Mouse (Mus musculus): Measurements from ENCODE around the gene Grap.
A peak's percentile ranks its signal among the peaks of the same experiment; 100 is the strongest.

The Grap gene

DNA sequence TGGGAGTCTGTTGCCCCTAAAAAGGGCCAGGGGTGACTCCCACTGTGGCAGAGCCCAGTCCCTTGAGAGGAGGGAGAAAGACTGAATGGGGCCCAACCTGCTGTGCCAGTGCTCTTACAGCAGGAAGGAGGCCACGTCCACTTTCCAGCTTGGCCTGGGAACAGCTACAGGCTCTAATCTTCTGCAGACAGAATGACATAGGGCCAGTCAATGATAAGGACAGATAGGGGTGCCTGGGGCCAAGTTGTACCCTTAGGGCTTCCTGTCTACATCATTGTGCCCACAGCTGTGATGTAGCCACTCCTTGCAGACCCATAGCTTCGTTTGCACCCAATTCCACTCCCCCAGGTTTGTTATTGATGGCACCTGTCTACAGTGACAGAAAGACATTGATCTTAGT is 33.1 kb downstream of the Grap start:
- DNase-seq = peak; percentile 33

DNA sequence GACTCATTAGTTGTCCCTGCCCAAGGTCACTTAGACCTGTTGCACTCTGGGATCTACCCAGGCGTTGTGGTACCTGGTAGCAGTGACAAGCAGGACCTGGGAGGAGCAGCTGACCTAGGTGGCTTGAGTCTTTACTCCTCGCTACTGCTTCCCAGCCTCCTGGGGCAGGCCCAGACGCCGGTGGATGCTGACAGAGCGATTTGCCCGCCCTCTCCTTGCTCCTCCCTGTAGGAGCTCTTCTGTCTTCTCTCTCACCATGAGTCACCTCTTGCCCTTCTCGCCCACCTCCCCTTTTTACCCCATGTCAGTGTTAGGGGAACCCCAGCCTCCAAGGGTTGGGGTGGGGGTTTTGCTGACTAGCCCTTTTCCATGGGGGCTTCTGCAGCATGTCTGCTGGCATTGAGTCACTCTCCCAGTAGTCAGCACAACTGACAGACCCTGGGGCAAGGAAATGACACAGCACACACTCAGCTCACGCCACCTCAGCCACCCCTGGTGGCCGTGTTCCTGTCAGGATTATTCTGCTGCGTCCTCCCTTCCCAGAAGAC is 33.9 kb downstream of the Grap start:
- peak; percentile 35 for DNase-seq

DNA sequence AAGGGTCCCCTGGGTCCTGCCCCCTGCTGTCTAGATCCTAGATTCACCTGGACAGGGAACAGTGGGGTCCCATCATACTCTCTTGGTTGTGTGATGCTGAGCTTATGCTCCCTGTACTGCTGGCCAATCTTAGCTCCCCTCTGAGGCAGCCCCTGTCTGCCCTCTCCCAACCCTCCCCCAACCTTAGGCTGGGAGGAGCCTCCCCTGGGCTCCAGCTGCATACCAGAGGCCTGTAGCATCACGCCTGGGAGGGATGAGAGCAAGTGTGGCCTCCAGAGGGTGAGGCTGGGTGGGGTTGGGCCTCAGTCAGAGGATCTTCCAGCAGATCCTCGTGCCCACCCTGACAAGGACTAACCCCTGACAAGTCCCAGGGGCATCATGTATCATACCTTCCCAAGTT is 34.5 kb downstream of the Grap start:
- peak; percentile 24 for DNase-seq

DNA sequence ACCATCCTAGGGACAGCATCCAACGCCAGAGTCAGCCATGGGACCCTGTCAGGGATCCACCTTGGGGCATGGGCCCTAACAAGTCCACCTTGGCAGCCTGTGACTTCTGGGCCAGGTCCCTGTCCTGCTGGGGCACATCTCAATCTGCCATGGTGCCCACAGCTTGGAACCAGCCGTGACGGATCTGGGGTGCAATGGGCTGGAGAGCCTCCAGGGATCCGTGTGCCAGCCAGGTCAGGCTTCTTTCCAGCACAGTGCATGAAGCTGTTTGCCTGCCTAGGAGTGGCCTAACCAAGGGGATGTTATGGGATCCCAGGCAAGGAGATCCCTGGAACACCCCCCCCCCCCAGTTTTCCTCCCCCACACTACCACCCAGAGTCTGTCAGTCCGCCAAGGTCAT is 39.9 kb downstream of the Grap start:
- peak; percentile 31 for DNase-seq

DNA sequence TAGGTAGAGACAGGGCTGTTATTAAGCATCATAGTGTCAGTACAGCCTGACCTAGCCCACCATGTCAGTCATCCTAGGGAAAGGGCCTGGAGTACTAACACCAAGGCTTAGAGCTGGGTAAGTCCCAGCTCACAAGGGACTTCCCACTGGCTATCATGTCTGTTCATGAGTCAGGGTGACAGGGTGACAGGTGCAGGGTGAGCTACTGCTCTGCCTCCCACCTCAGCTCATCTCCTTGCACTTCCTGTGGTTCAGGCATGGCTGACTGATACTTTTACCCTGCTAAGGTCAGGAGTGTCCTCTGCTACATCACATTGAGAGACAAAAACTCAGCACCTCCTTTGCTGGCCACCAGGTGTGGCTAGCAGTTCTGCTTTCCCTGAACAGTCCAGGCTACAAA is 45.8 kb downstream of the Grap start:
- DNase-seq = no peak

DNA sequence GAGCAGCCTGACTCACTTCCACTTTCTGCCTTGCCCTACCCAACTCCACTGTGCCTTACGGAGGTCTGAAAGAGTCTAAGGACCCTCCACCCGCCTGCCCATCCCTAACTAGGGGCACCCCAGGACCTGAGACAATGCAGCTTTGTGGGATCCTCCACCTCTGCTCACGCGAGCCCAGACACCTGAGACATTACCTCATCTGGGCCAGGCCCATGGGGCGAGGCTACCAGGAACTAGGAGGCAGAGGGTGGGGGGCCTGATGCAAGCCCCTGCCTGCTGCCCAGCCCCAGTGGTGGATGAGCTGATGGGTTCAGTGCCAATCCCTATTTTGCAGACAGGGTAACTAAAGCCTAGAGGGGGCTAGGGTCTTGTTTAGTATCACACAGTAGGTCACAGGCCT is 46.4 kb downstream of the Grap start:
- DNase-seq = peak; percentile 38

DNA sequence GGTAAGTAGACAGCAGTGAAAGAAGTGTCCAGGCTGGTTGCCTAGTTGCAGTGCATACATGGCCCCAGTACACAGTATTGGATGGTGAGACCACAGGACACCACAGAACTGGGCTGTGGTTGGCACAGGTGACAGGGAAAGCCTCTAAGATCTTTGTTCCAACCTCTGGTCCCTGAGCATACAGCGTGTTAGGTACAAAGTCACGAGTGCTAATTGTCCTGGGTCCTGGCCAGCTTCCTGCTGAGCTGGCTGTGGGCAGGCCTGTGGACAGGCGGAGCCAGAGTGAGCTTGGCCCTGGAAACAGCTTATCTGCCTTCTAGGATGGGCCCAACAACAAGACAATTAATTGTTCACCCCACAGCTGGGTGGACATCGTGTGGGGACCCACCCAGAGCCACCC is 46.9 kb downstream of the Grap start:
- DNase-seq = peak; percentile 89

DNA sequence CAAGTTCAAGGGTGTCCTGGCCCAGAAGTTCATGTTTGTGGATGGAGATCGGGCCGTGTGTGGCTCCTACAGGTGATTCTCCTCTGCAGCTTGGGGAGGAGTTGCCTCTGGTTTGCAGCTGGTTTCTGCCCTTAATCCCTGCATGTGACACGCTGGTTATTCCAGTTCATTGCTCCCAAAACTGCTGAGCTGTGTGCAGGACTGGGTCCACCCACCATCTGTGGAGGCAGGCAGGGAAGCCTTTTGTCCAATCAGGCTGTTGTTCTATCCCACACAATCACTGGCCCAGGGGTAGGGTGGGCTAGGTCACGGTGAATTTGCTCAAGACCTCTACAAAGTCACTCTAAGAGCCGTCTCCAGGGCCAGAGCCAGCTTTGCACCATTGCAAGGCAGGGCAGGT is 48.6 kb downstream of the Grap start:
- DNase-seq = peak; percentile 65

DNA sequence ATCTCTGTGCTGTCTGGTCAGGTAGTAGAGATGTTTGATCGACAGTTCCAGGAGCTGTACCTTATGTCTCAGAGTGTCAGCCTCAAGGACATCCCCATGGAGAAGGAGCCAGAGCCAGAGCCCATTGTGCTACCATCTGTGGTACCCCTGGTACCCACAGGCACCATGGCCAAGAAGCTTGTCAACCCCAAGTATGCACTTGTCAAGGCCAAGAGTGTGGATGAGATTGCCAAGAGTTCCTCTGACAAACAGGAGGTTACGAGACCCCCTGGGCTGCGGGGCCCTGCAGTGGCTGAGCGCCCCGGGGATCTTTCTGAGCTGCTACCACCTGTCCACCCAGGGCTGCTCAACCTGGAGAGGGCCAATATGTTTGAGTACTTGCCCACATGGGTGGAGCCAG is 49.4 kb downstream of the Grap start:
- DNase-seq = peak; percentile 11

DNA sequence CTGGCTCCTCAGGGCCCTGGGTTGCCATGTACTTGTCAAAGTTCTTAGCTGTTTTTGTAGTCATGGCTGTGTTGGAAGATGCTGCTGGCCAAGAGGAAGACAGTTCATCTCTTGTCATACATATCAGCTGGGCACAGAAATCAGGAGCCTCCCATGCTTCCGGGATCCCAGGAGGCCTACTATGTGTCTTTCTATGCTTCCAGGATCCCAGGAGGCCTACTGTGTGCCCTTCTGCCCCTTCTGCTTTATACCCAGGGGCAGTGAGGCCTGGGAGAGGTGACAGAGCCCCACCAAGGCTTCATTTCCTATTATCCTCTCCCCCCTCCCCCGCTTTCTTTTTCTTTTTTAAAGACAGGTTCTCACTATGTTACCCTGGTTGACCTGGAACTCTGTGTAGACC is 52.5 kb downstream of the Grap start:
- no peak for DNase-seq

DNA sequence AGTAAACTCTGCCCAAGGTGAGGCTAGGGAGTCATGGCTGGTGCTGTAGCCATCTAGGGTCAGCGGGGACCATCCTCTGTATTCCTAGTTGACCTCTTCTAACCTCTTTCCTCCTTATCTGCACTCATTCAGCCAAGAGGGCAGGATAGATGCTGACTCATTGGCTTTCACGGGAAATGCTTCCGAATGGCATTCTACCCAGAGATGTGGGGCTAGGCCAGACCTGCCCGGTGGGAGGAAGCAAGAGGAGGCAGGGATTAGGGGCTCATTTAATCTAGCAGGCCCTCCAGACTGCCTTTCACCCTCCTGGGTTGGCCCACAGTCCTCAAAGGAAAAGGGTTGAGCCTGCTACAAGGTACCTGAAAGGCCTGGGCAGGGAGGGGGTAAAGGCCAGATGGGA is 53.2 kb downstream of the Grap start:
- DNase-seq = no peak

DNA sequence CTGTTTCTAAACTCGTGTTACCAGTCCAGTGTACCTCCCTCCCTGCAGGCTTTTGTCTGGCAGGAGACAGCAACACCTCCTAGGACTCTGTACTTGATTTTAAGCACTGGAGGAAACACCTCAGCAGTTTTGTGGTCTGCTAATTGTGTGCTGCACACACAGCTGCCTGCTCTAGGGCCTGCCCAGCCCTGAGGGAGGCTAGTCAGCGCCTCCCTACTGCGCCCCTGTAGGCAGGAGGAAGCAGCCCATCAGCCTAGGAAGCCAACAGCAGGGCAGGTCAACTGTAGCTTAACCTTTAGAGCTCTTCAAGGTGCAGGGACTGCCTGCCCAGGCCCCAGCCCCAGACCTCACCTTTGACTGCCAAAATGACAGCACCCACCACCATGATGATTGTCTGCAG is 55.9 kb downstream of the Grap start:
- DNase-seq = peak; percentile 26

DNA sequence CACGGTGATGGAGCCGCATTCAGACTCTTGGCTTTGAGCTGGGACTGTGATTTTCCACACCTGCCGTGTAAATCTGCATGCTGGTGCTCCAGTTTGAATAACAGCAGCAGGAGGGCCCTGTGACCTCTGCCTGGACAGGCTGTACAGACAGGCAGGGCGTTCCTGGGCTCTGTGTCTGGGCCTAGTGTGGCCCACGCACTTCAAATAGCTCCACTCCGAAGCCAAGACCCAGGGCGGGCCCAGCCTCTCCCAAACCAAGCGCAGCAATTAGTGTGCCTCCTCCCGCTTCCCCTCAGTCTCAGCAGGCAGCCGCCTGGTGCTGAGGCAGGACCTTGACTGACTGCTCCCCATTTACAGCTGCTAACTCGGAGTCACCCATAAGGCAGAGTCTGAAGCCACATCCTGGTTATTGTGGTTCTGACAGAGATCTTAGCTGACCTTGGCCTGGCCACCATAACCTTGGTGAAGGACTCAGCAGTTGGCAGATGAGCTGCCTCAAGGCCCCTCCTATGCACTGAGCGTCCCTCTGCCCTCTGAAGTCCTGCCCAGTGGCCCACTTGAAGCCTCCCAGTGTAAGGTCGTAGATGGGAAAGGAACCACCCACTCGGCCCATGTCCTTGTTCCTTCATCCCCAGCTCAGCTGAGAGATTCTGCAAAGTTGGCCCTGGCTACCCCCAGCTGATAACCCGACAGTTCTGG is 60.2 kb downstream of the Grap start:
- DNase-seq = no peak

DNA sequence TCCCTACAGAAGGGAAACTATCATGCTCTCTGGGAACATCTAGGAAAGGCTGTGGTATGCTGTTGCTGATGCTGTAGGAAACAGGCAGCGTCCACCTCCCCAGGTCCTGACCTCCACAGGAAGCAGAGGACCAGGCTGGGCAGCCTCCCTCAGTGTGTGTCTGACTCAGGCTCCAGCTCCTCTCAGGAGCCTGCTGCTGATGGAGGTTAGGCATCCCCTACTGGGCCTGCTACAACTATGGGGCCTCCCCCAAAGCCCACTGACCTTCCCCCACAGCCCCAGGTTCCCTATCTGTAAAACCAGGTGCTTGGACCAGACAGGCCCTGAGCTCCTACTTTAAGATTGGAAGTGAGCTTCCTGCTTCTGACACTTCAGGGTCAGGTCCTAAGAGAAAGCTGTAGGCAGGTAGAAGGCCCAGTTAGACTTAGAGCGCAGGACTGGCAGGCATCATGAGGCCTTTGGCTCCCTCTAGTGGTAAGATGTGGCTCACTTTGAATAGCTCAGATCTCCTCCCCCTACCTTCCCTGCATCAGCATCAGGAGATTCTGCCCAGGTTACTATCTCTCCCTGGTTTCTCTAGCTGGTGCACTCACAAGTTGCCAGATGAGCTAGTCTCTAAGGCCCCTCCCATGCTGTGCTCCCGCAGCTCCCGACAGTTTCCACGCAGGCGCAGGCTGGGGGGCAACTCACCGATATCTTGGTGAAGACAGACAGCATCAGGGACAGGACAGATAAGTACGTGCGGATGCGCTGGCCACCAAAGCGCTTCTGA is 61.5 kb downstream of the Grap start:
- DNase-seq = peak; percentile 68

DNA sequence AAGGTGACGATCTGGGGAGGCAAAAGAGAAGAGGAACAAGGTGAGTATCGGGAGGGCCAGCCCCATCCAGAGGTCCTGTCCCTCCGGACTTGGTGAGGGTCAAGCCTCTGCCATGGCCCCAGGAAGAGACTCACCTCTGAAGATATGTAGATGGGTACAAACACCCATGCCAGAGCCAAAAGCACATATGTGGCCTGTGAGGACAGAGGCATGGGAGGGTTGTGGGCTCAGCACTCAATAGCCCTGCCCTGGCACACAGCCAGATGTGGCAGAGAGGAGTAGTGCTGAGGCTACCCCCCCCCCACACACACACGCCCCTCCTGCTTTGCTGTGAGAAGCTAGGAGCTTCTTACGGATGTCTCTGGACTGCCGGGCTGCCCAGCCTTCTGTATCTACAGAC is 62.1 kb downstream of the Grap start:
- peak; percentile 7 for DNase-seq

DNA sequence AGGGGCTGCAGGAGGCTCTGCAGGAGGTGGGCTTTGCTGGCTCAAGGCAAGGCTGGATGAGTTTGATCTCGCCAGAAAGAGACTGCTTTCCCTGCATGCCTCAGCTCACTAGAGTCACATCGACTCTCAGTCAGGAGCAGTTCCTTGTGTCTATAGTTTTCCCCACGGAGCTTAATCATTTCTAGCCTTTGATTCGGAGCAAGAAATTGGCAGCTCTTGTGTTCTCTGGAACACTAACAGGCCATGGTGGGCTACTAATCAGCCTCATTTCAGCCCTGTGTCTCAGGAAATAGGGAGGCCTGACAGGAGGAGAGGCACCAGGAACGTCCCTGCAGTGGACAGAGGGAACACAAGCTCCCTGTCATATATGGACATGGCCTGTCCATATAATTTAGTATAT is 64.9 kb downstream of the Grap start:
- no peak for DNase-seq

DNA sequence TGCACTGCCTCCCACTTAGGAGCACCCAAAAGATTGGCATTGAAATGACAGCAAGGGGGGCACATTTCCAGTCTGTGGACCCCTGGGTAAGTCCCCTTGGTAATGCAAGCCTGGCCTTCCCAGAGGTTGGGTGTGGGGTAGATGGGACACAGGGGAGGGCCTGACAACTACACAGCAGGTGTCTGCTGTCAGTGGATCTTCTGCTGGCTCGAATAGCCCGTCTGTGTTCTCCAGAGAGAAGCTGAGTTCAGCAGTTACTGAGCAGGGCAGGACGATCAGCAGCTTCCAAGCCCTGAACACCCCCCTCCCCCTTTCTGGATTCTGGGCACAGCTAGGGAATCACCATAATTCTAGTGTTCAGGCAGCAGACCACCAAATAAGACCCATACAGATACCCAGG is 66.3 kb downstream of the Grap start:
- DNase-seq = no peak

DNA sequence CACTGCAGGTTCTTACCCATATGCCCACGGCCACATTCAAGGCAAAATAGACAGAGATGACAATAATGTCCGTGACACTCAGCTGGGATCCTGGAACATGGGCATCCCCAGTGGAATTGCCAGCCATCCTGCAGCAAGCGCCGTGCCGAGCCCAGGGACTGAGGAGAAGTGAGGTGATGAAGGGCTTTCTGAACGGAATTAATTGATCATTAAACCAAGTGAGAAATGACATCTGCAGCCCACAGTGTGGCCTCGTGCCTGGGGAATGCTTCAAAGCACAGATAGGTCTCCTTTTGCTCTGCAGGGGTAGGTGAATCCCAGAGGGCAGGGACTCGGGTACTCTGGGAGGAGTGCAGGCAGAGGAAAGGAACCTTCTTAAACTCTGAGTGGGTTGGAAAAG is 66.8 kb downstream of the Grap start:
- DNase-seq = peak; percentile 67

DNA sequence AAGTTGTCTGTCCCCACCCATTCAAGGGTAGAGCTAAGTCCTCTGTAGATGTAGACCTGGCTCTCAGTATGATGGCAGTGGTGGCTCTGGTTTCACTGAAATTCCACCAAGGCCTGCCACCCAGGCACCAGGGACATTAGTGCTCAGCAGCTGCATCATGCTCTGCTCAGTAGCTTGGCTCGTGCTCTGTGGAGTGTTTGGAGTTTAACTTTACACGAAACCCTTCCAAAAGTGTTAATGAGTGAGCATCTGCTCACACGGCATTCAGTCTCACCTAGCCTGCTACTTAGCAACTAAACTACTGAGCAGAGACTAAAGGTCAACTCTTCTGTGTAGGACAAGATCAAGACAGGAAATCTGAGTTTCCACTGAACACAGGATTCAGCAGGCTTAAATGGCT is 67.6 kb downstream of the Grap start, which contains the start of gene Slc5a10:
Gene Slc5a10, minus strand, starts transcription at position 191 of the 400 bp plus-strand sequence.
- peak; percentile 65 for DNase-seq

DNA sequence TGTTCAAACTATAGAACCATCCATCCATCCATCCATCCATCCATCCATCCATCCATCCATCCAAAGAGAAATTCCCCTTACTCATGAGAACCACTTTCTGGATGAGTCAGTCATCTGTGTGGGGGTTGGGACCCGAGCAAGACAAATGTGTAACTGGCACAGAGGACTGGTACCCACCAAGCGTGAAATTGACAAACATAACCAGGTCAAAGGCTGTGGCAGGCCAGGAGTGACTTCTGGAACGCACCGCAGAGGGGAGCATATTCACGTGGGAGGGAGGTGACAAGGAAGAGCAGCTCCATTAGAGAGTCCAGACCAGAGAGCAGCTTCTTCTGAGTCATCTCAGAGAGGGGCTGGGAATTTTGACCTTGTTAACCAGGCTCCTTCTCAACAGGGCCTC is 69.0 kb downstream of the Grap start:
- DNase-seq = peak; percentile 63
